In the genomic region with DNA sequence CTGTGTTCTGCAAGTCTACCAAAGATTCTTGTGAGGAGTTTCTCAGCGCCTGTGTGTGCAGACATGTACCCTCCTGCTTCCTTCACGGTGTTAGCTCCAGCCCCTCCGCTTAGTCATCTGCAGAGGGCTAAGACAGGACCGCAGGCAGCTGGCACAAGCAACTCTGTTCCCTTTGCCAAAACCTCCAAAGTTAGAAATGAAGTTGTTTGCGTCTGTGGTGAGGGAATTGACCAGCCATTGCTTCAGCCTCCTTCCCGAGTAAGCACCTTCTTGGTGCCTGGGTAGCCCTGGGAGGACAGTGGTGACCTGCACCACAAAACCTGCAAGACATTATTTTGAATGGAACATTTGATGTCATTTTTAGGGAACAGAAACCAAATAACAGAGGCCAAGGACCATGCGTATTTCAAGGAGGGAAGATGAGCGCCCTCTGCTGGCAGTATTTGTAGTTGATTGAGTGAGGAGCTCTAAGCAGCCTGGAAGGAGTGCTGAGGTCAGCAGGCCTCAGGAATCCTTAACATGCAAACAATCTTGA, we compare ENCODE assay signal across 8 mouse cellular contexts. TPM values are rescaled to one million over a fixed set of nuclear protein-coding genes. Genes with fewer than 3 reads are reported as not detected.
DNase-seq lines count a peak whose midpoint lies in the region; ATAC-seq and TF ChIP-seq lines count a peak whose summit lies in the region.

No protein-coding gene starts in this region.

- no peak for TF ChIP-seq CTCF in C2C12 (IDR thresholded peaks at IDR 0.05; ENCODE audit: control insufficient read depth, insufficient read depth, insufficient read length)
- peak; percentile 96 for TF ChIP-seq CTCF in stomach, postnatal 0 days (IDR thresholded peaks at IDR 0.05; ENCODE audit: low read depth)

- no peak overlapping the region; the same call in 1 of the 2 replicates for H3K9ac ChIP-seq in embryonic facial prominence, embryonic 13.5 days
- H3K9ac ChIP-seq in kidney, embryonic 15.5 days = no peak overlapping the region
- no peak overlapping the region for H3K9ac ChIP-seq in liver, embryonic 11.5 days (ENCODE audit: low read depth, low read length)
- no peak overlapping the region for H3K9ac ChIP-seq in neural tube, embryonic 11.5 days (ENCODE audit: low read length)
- H3K9ac ChIP-seq in stomach, postnatal 0 days (ENCODE audit: low read length) = no peak overlapping the region

- H3K79me2 ChIP-seq in C2C12 (ENCODE audit: control insufficient read depth, insufficient read depth) = no peaks in the 10 kb centered on the region

- no peaks in the 10 kb centered on the region for H3K79me3 ChIP-seq in C2C12 (ENCODE audit: low read depth)

- DNase-seq in adrenal gland, postnatal 36 days = peak; percentile 87 to 88
- DNase-seq in heart, adult 9 months (ENCODE audit: low spot score in 2 of 2) = peak; percentile 74 to 86
- DNase-seq in liver, embryonic 11.5 days (ENCODE audit: low spot score) = peak; percentile 69
- DNase-seq in neural tube, embryonic 11.5 days (ENCODE audit: low spot score) = peak; percentile 73
- peak; percentile 80 for DNase-seq in stomach, postnatal 0 days (ENCODE audit: low spot score)

- 0 out of 2 replicates have a peak, but pooled peaks have one; percentile 59 for ATAC-seq in embryonic facial prominence, embryonic 13.5 days (ENCODE audit: insufficient number of reproducible peaks, insufficient read depth, low FRiP score, low TSS enrichment, low read depth)
- peak; percentile 49; the same call in 1 of the 2 replicates for ATAC-seq in kidney, embryonic 15.5 days (replicated peaks; ENCODE audit: low FRiP score)
- ATAC-seq in liver, embryonic 11.5 days (replicated peaks; ENCODE audit: low FRiP score) = 0 out of 2 replicates have a peak, but pooled peaks have one; percentile 49
- ATAC-seq in neural tube, embryonic 11.5 days (ENCODE audit: insufficient read depth, low FRiP score, low TSS enrichment) = no peak
- peak; percentile 77 for ATAC-seq in stomach, postnatal 0 days (ENCODE audit: low FRiP score, low TSS enrichment)

- H3K9me3 ChIP-seq in embryonic facial prominence, embryonic 13.5 days = no peaks in the 10 kb centered on the region
- H3K9me3 ChIP-seq in kidney, embryonic 15.5 days (replicated peaks) = no peaks in the 10 kb centered on the region
- no peaks in the 10 kb centered on the region for H3K9me3 ChIP-seq in liver, embryonic 11.5 days (ENCODE audit: control insufficient read depth, low read length)
- H3K9me3 ChIP-seq in neural tube, embryonic 11.5 days (ENCODE audit: control insufficient read depth, low read length) = no peaks in the 10 kb centered on the region
- no peaks in the 10 kb centered on the region for H3K9me3 ChIP-seq in stomach, postnatal 0 days (ENCODE audit: control insufficient read depth, low read length)

- no peak overlapping the region for H3K4me3 ChIP-seq in C2C12 (ENCODE audit: insufficient read depth, poor library complexity, severe bottlenecking)
- no peak overlapping the region for H3K4me3 ChIP-seq in embryonic facial prominence, embryonic 13.5 days
- H3K4me3 ChIP-seq in kidney, embryonic 15.5 days (replicated peaks) = no peak overlapping the region
- H3K4me3 ChIP-seq in liver, embryonic 11.5 days (ENCODE audit: low read depth, low read length) = no peak overlapping the region
- no peak overlapping the region for H3K4me3 ChIP-seq in neural tube, embryonic 11.5 days (ENCODE audit: low read depth, low read length)
- H3K4me3 ChIP-seq in stomach, postnatal 0 days (ENCODE audit: low read depth, low read length) = no peak overlapping the region

- no peaks in the 10 kb centered on the region for H3K36me3 ChIP-seq in C2C12 (ENCODE audit: control insufficient read depth, insufficient read depth)
- H3K36me3 ChIP-seq in embryonic facial prominence, embryonic 13.5 days = peaks cover 12% of the 10 kb centered on the region
- peaks cover 19% of the 10 kb centered on the region for H3K36me3 ChIP-seq in kidney, embryonic 15.5 days
- H3K36me3 ChIP-seq in liver, embryonic 11.5 days (ENCODE audit: control insufficient read depth, insufficient read depth, low read length) = no peaks in the 10 kb centered on the region
- no peaks in the 10 kb centered on the region for H3K36me3 ChIP-seq in neural tube, embryonic 11.5 days (ENCODE audit: control insufficient read depth, insufficient read depth, low read length)
- peaks cover under 1% of the 10 kb centered on the region; the same call in 1 of the 2 replicates for H3K36me3 ChIP-seq in stomach, postnatal 0 days (ENCODE audit: control insufficient read depth, insufficient read depth, low read length)

- H3K4me1 ChIP-seq in embryonic facial prominence, embryonic 13.5 days = peaks cover 12% of the 10 kb centered on the region
- H3K4me1 ChIP-seq in kidney, embryonic 15.5 days = peaks cover 4% of the 10 kb centered on the region; the same call in 1 of the 2 replicates
- H3K4me1 ChIP-seq in liver, embryonic 11.5 days (replicated peaks; ENCODE audit: control insufficient read depth, insufficient read depth, low read length) = no peaks in the 10 kb centered on the region
- no peaks in the 10 kb centered on the region for H3K4me1 ChIP-seq in neural tube, embryonic 11.5 days (ENCODE audit: control insufficient read depth, insufficient read depth, low read length)
- H3K4me1 ChIP-seq in stomach, postnatal 0 days (replicated peaks; ENCODE audit: control insufficient read depth, insufficient read depth) = no peaks in the 10 kb centered on the region

- no peak for TF ChIP-seq EP300 in stomach, postnatal 0 days (optimal IDR thresholded peaks at IDR 0.05)

- peak overlapping the region; percentile 9 for H3ac ChIP-seq in C2C12 (ENCODE audit: control insufficient read depth, insufficient read length, low read depth)

- H3K27me3 ChIP-seq in C2C12 (ENCODE audit: control insufficient read depth, insufficient read depth, insufficient read length) = no peaks in the 10 kb centered on the region
- no peaks in the 10 kb centered on the region for H3K27me3 ChIP-seq in embryonic facial prominence, embryonic 13.5 days
- no peaks in the 10 kb centered on the region for H3K27me3 ChIP-seq in kidney, embryonic 15.5 days
- no peaks in the 10 kb centered on the region for H3K27me3 ChIP-seq in liver, embryonic 11.5 days (replicated peaks; ENCODE audit: control insufficient read depth, insufficient read depth, low read length)
- H3K27me3 ChIP-seq in neural tube, embryonic 11.5 days (ENCODE audit: control insufficient read depth, insufficient read depth, low read length) = no peaks in the 10 kb centered on the region
- no peaks in the 10 kb centered on the region for H3K27me3 ChIP-seq in stomach, postnatal 0 days (ENCODE audit: control insufficient read depth, insufficient read depth, low read length)

- WGBS in embryonic facial prominence, embryonic 13.5 days = 51% methylated on average over 8 of the region's 8 CpGs
- WGBS in kidney, embryonic 15.5 days = 55% methylated on average over 8 of the region's 8 CpGs
- WGBS in liver, embryonic 11.5 days = 43% methylated on average over 8 of the region's 8 CpGs
- 49% methylated on average over 8 of the region's 8 CpGs for WGBS in neural tube, embryonic 11.5 days
- WGBS in stomach, postnatal 0 days = 29% methylated on average over 8 of the region's 8 CpGs

- no peak overlapping the region for H3K4me2 ChIP-seq in embryonic facial prominence, embryonic 13.5 days
- H3K4me2 ChIP-seq in kidney, embryonic 15.5 days = no peak overlapping the region
- H3K4me2 ChIP-seq in liver, embryonic 11.5 days = no peak overlapping the region
- no peak overlapping the region for H3K4me2 ChIP-seq in neural tube, embryonic 11.5 days (ENCODE audit: low read depth)
- peak overlapping the region; percentile 36 for H3K4me2 ChIP-seq in stomach, postnatal 0 days (replicated peaks; ENCODE audit: low read depth)

- H3K27ac ChIP-seq in embryonic facial prominence, embryonic 13.5 days = peak overlapping the region; percentile 69
- H3K27ac ChIP-seq in kidney, embryonic 15.5 days = peak overlapping the region; percentile 65
- 0 out of 2 replicates have a peak overlapping the region, but pooled peaks have one; percentile 25 for H3K27ac ChIP-seq in liver, embryonic 11.5 days (ENCODE audit: low read depth, low read length)
- no peak overlapping the region for H3K27ac ChIP-seq in neural tube, embryonic 11.5 days (ENCODE audit: low read depth, low read length)
- no peak overlapping the region; the same call in 1 of the 2 replicates for H3K27ac ChIP-seq in stomach, postnatal 0 days (replicated peaks)

TF ChIP-seq in C2C12, 6 proteins besides CTCF, POLR2A, EP300 and RAD21:
- no peak for TF ChIP-seq MYOD1 (IDR thresholded peaks at IDR 0.05; ENCODE audit: control insufficient read depth, insufficient read length, low read depth)
- TF ChIP-seq FOSL1 (IDR thresholded peaks at IDR 0.05; ENCODE audit: insufficient read depth, low read length, poor library complexity, severe bottlenecking) = no peak
- TF ChIP-seq MAX (IDR thresholded peaks at IDR 0.05) = peak; percentile 17
- TF ChIP-seq CEBPB (IDR thresholded peaks at IDR 0.05; ENCODE audit: low read depth) = no peak
- TF ChIP-seq MYOG (IDR thresholded peaks at IDR 0.05; ENCODE audit: control insufficient read depth, extremely low read depth, insufficient read length) = no peak

RNA-seq across cellular contexts. Expression of a gene that starts 6.4 kb away (rescaled TPM):
- polyA plus RNA-seq in C2C12 (2012; fragmentation: generic; extraction: Trizol) = 108 TPM
- total RNA-seq in adrenal gland, postnatal 36 days (2021) = 10 to 100 TPM; 71.5 to 80.4 TPM
- polyA plus RNA-seq in embryonic facial prominence, embryonic 13.5 days (2015; fragmentation: Nextera tagmentation; extraction: Ambion mirVana) = 95.2 and 105 TPM in 2 replicates
- 104 and 106 TPM in 2 replicates for polyA plus RNA-seq in kidney, embryonic 15.5 days (2015; fragmentation: Nextera tagmentation; extraction: Ambion mirVana)
- polyA plus RNA-seq in liver, embryonic 11.5 days (2014; fragmentation: Nextera tagmentation; extraction: Ambion mirVana) = 92.4 and 105 TPM in 2 replicates
- polyA plus RNA-seq in neural tube, embryonic 11.5 days (2014; fragmentation: Nextera tagmentation; extraction: Ambion mirVana) = 83.2 and 91.5 TPM in 2 replicates
- polyA plus RNA-seq in stomach, postnatal 0 days (2015; fragmentation: Nextera tagmentation; extraction: Ambion mirVana) = 76.6 and 80.9 TPM in 2 replicates

RNA-seq across cellular contexts. Expression of a gene that starts 40.1 kb away (rescaled TPM):
- polyA plus RNA-seq in C2C12 (2012; fragmentation: generic; extraction: Trizol) = 10.5 TPM
- 10 to 100 TPM; 50.3 to 57.9 TPM for total RNA-seq in adrenal gland, postnatal 36 days (2021)
- polyA plus RNA-seq in embryonic facial prominence, embryonic 13.5 days (2015; fragmentation: Nextera tagmentation; extraction: Ambion mirVana) = 22.0 and 22.2 TPM in 2 replicates
- polyA plus RNA-seq in kidney, embryonic 15.5 days (2015; fragmentation: Nextera tagmentation; extraction: Ambion mirVana) = 19.8 and 22.0 TPM in 2 replicates
- polyA plus RNA-seq in liver, embryonic 11.5 days (2014; fragmentation: Nextera tagmentation; extraction: Ambion mirVana) = 15.8 and 18.3 TPM in 2 replicates
- 18.0 and 18.1 TPM in 2 replicates for polyA plus RNA-seq in neural tube, embryonic 11.5 days (2014; fragmentation: Nextera tagmentation; extraction: Ambion mirVana)
- 14.5 and 17.4 TPM in 2 replicates for polyA plus RNA-seq in stomach, postnatal 0 days (2015; fragmentation: Nextera tagmentation; extraction: Ambion mirVana)

Comparison
In these comparisons a context has a peak if more than half of its experiments do, and no peak if none do; other contexts are left out.
1. H3K27ac ChIP-seq: peak in embryonic facial prominence, embryonic 13.5 days (single experiment), kidney, embryonic 15.5 days (single experiment) and liver, embryonic 11.5 days (single experiment); none in neural tube, embryonic 11.5 days (single experiment) and stomach, postnatal 0 days (single experiment).
2. Peak in every context shown above with its lines, with median percentiles within 50 percentile points of each other: DNase-seq.